Mouse (Mus musculus) stomach, embryonic 16.5 days (tissue): ENCODE measurements around the gene Rgs16. TPM values are rescaled to one million over a fixed set of nuclear protein-coding genes. Genes with fewer than 3 reads are reported as not detected.

Source experiments
- ATAC-seq: fragments of 200-750 bp; cut with Nextera tagmentation; 2 replicates; pipeline ENCODE4 v1.8.0; 2017; ENCODE audit warnings: moderate number of reproducible peaks, moderate TSS enrichment; ENCODE audit not compliant: insufficient read depth, low FRiP score
- H3K27ac ChIP-seq: fragments of 300-500 bp; sonication (generic); 2 replicates; pipeline ENCODE4 v1.5.1; 2014; ENCODE audit warnings: low read length
- H3K27me3 ChIP-seq: fragments of 300-500 bp; sonication (generic); 2 replicates; pipeline ENCODE4 v1.6.1; 2014; ENCODE audit warnings: low read length, control low read depth, mixed read lengths; ENCODE audit not compliant: control insufficient read depth, insufficient read depth
- H3K36me3 ChIP-seq: fragments of 300-500 bp; sonication (generic); 2 replicates; pipeline ENCODE4 v1.6.1; 2014; ENCODE audit warnings: low read length; ENCODE audit not compliant: control insufficient read depth, insufficient read depth
- H3K4me1 ChIP-seq: fragments of 300-500 bp; sonication (generic); 2 replicates; pipeline ENCODE4 v1.6.1; 2014; ENCODE audit warnings: low read length, control low read depth, mixed read lengths; ENCODE audit not compliant: control insufficient read depth, insufficient read depth
- H3K4me2 ChIP-seq: fragments of 300-500 bp; sonication (generic); 2 replicates; pipeline ENCODE4 v1.6.1; 2014; ENCODE audit warnings: low read depth, low read length, mixed read lengths
- H3K4me3 ChIP-seq: fragments of 300-500 bp; sonication (generic); replicated peaks from 2 replicates; pipeline ENCODE4 v1.5.1; 2014; ENCODE audit warnings: mild to moderate bottlenecking, low read length
- H3K9ac ChIP-seq: fragments of 300-500 bp; sonication (generic); 2 replicates; pipeline ENCODE4 v1.6.1; 2014; ENCODE audit warnings: low read length
- H3K9me3 ChIP-seq: fragments of 300-500 bp; sonication (generic); replicated peaks from 2 replicates; pipeline ENCODE4 v1.6.1; 2016; ENCODE audit warnings: low read length, control low read depth; ENCODE audit not compliant: control insufficient read depth
- WGBS: fragments of 180-500 bp; shearing (Covaris S2); extraction: QIAGEN DNeasy Blood & Tissue Kit; methylation state at CpG from one replicate; pipeline ENCODE4 v1.1.7; 2014; 5-methylcytosine and 5-hydroxymethylcytosine counted together
- polyA plus RNA-seq: library from polyadenylated mRNA; unstranded; fragments of >200 nt; fragmentation: Nextera tagmentation; extraction: Ambion mirVana; gene quantifications from 2 replicates; pipeline ENCODE4 v1.2.1, GENCODE M21; 2015

The Rgs16 gene
- polyA plus RNA-seq, 1 experiment from 2014 or later = 5.0 TPM

- 73% methylated on average over 11 of the region's 11 CpGs for WGBS
- ATAC-seq = no peak
- Histone ChIP-seq H3K27me3 (no peaks in the 10 kb centered on the region), H3K4me1 (0 out of 2 replicates have a peak, but pooled peaks cover 3% of the 10 kb centered on the region), H3K36me3 (no peaks in the 10 kb centered on the region), H3K4me2 (no peak overlapping the region), H3K4me3 (no peak overlapping the region), H3K9me3 (no peaks in the 10 kb centered on the region), H3K9ac (no peak overlapping the region), H3K27ac (no peak overlapping the region)
Measured at GRCm38 (mm10) chr1:153700448-153701063, 39.6 kb upstream of the Rgs16 start.

- Histone ChIP-seq H3K36me3 (no peaks in the 10 kb centered on the region), H3K4me3 (no peak overlapping the region), H3K4me2 (no peak overlapping the region), H3K4me1 (0 out of 2 replicates have a peak, but pooled peaks cover 3% of the 10 kb centered on the region), H3K9me3 (no peaks in the 10 kb centered on the region), H3K27me3 (no peaks in the 10 kb centered on the region), H3K9ac (no peak overlapping the region), H3K27ac (no peak overlapping the region)
- WGBS = 87% methylated on average over 1 of the region's 1 CpGs
- ATAC-seq = no peak
Measured at GRCm38 (mm10) chr1:153701461-153701860, 38.7 kb upstream of the Rgs16 start.

- no peaks in the 10 kb centered on the region for H3K36me3 ChIP-seq
- 0 out of 2 replicates have a peak, but pooled peaks cover 3% of the 10 kb centered on the region for H3K4me1 ChIP-seq
- no peak overlapping the region for H3K4me2 ChIP-seq
- no peak overlapping the region for H3K27ac ChIP-seq
- no peak for ATAC-seq
- 77% methylated on average over 8 of the region's 8 CpGs for WGBS
- no peak overlapping the region for H3K4me3 ChIP-seq
- H3K9me3 ChIP-seq = no peaks in the 10 kb centered on the region
- no peaks in the 10 kb centered on the region for H3K27me3 ChIP-seq
- H3K9ac ChIP-seq = no peak overlapping the region
Measured at GRCm38 (mm10) chr1:153702166-153702852, 37.8 kb upstream of the Rgs16 start.

- Histone ChIP-seq H3K4me3 (no peak overlapping the region), H3K36me3 (no peaks in the 10 kb centered on the region), H3K27me3 (no peaks in the 10 kb centered on the region), H3K4me2 (no peak overlapping the region), H3K9ac (no peak overlapping the region), H3K27ac (no peak overlapping the region), H3K4me1 (0 out of 2 replicates have a peak, but pooled peaks cover 3% of the 10 kb centered on the region), H3K9me3 (no peaks in the 10 kb centered on the region)
- 64% methylated on average over 8 of the region's 8 CpGs for WGBS
- no peak for ATAC-seq
Measured at GRCm38 (mm10) chr1:153702853-153703410, 37.2 kb upstream of the Rgs16 start.

GRCm38 (mm10) chr1:153703445-153703991 is 36.6 kb upstream of the Rgs16 start:
- no peak for ATAC-seq

GRCm38 (mm10) chr1:153704174-153704573 is 36.0 kb upstream of the Rgs16 start:
- Histone ChIP-seq H3K9me3 (no peaks in the 10 kb centered on the region), H3K4me3 (no peak overlapping the region), H3K36me3 (no peaks in the 10 kb centered on the region), H3K27me3 (no peaks in the 10 kb centered on the region), H3K4me1 (peaks cover 5% of the 10 kb centered on the region; the same call in 1 of the 2 replicates), H3K27ac (no peak overlapping the region), H3K4me2 (no peak overlapping the region), H3K9ac (no peak overlapping the region)
- 20% methylated on average over 7 of the region's 7 CpGs for WGBS
- ATAC-seq = no peak

More at GRCm38 (mm10) chr1:153703445-153703991, 36.6 kb upstream of the Rgs16 start:
- no peaks in the 10 kb centered on the region for H3K9me3 ChIP-seq
- no peak overlapping the region for H3K27ac ChIP-seq
- H3K4me2 ChIP-seq = no peak overlapping the region
- no peak overlapping the region; the same call in 1 of the 2 replicates for H3K9ac ChIP-seq
- no peaks in the 10 kb centered on the region for H3K36me3 ChIP-seq
- H3K4me1 ChIP-seq = 0 out of 2 replicates have a peak, but pooled peaks cover 3% of the 10 kb centered on the region
- H3K27me3 ChIP-seq = no peaks in the 10 kb centered on the region
- WGBS = 21% methylated on average over 12 of the region's 12 CpGs
- H3K4me3 ChIP-seq = no peak overlapping the region

GRCm38 (mm10) chr1:153704996-153705395 is 35.2 kb upstream of the Rgs16 start:
- Histone ChIP-seq H3K27me3 (no peaks in the 10 kb centered on the region), H3K9me3 (no peaks in the 10 kb centered on the region), H3K4me1 (peaks cover 9% of the 10 kb centered on the region; the same call in 1 of the 2 replicates), H3K36me3 (no peaks in the 10 kb centered on the region), H3K4me3 (no peak overlapping the region), H3K9ac (no peak overlapping the region), H3K4me2 (no peak overlapping the region), H3K27ac (no peak overlapping the region)
- 37% methylated on average over 3 of the region's 3 CpGs for WGBS
- ATAC-seq = no peak

GRCm38 (mm10) chr1:153708626-153709025 is 31.5 kb upstream of the Rgs16 start:
- H3K9ac ChIP-seq = no peak overlapping the region
- no peaks in the 10 kb centered on the region for H3K27me3 ChIP-seq
- no peak overlapping the region for H3K4me3 ChIP-seq
- no peak for ATAC-seq
- H3K27ac ChIP-seq = no peak overlapping the region
- WGBS = 82% methylated on average over 5 of the region's 5 CpGs
- no peak overlapping the region for H3K4me2 ChIP-seq
- H3K36me3 ChIP-seq = no peaks in the 10 kb centered on the region
- H3K4me1 ChIP-seq = peaks cover 9% of the 10 kb centered on the region; the same call in 1 of the 2 replicates
- H3K9me3 ChIP-seq = no peaks in the 10 kb centered on the region

GRCm38 (mm10) chr1:153709451-153709850 is 30.7 kb upstream of the Rgs16 start:
- Histone ChIP-seq H3K4me1 (peaks cover 6% of the 10 kb centered on the region; the same call in 1 of the 2 replicates), H3K27me3 (no peaks in the 10 kb centered on the region), H3K27ac (no peak overlapping the region), H3K4me2 (no peak overlapping the region), H3K9me3 (no peaks in the 10 kb centered on the region), H3K36me3 (no peaks in the 10 kb centered on the region), H3K9ac (no peak overlapping the region), H3K4me3 (no peak overlapping the region)
- WGBS = 40% methylated on average over 5 of the region's 5 CpGs
- ATAC-seq = no peak
